Mouse (Mus musculus) liver, adult 2 months (tissue): ENCODE measurements at regions not wholly inside any gene's neighbourhood (a gene's known extent, or its start where the extent isn't known, plus 50 kb on each side); places are given as distances from the start of the nearest gene placed in this dataset.

Experiments
- CTCF ChIP-seq: fragments of 200-500 bp; IDR thresholded peaks from 2 replicates; pipeline ENCODE4 v1.5.1; 2011; ENCODE audit warnings: low read depth, low read length, control low read depth
- POLR2A ChIP-seq: fragments of 200-500 bp; IDR thresholded peaks from 2 replicates; pipeline ENCODE4 v1.6.1; 2011; ENCODE audit warnings: low read length, control low read depth; ENCODE audit not compliant: insufficient read depth; ENCODE audit errors: extremely low read depth

DNA sequence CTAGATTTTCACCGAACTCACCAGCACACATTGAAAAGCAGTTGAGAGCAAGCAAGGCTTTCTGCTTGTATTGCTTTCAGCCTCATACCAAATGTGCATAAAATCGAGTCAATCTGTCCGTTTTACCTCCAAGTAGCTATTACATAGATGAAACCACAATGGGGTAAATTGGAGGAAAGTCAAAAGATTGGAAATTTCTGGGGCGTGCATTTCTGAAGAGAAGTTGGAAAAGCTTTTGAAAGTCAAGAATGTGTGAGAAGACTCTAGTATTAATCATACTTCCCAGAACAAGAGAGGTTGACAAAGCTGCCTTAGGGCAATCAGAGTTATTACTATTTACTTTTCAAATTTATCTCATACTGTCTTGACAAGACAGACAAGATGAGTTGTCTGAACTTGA lies 501.2 kb downstream of the Adgrl2 start:
- no peak for TF ChIP-seq POLR2A
- TF ChIP-seq CTCF: no peak
